Mouse (Mus musculus) limb, embryonic 11.5 days (tissue): ENCODE data around the gene Sema5a. TPM values are rescaled to one million over a fixed set of nuclear protein-coding genes. Genes with fewer than 3 reads are reported as not detected.

Experiments used
- ATAC-seq: fragments of 200-750 bp; cut with Nextera tagmentation; 2 replicates; pipeline ENCODE4 v1.8.0; 2017; ENCODE audit warnings: low read depth; ENCODE audit not compliant: insufficient number of reproducible peaks, low FRiP score, low TSS enrichment
- DNase-seq: peaks from one replicate; pipeline ENCODE4 v3.0.0-alpha.2; 2015; ENCODE audit warnings: low spot score
- H3K27ac ChIP-seq: fragments of 300-500 bp; sonication (generic); replicated peaks from 2 replicates; pipeline ENCODE4 v1.5.1; 2014; ENCODE audit warnings: low read depth, mild to moderate bottlenecking, low read length
- H3K27me3 ChIP-seq: fragments of 300-500 bp; sonication (generic); 2 replicates; pipeline ENCODE4 v1.6.1; 2014; ENCODE audit warnings: mild to moderate bottlenecking, low read length, mixed read lengths; ENCODE audit not compliant: control insufficient read depth, insufficient read depth
- H3K36me3 ChIP-seq: fragments of 300-500 bp; sonication (generic); 2 replicates; pipeline ENCODE4 v1.6.1; 2014; ENCODE audit warnings: mild to moderate bottlenecking, low read length, moderate library complexity, mixed read lengths; ENCODE audit not compliant: control insufficient read depth, insufficient read depth
- H3K4me1 ChIP-seq: fragments of 300-500 bp; sonication (generic); 2 replicates; pipeline ENCODE4 v1.6.1; 2014; ENCODE audit warnings: low read length, mixed read lengths; ENCODE audit not compliant: control insufficient read depth, insufficient read depth
- H3K4me2 ChIP-seq: fragments of 300-500 bp; sonication (generic); 2 replicates; pipeline ENCODE4 v1.6.1; 2014; ENCODE audit warnings: low read depth, mild to moderate bottlenecking, moderate library complexity; ENCODE audit not compliant: severe bottlenecking
- H3K4me3 ChIP-seq: fragments of 300-500 bp; sonication (generic); 2 replicates; pipeline ENCODE4 v1.5.1; 2014; ENCODE audit warnings: low read depth, low read length
- H3K9ac ChIP-seq: fragments of 300-500 bp; sonication (generic); 2 replicates; pipeline ENCODE4 v1.6.1; 2014; ENCODE audit warnings: mild to moderate bottlenecking, low read length
- H3K9me3 ChIP-seq: fragments of 300-500 bp; sonication (generic); 2 replicates; pipeline ENCODE4 v1.6.1; 2016; ENCODE audit warnings: low read length; ENCODE audit not compliant: control insufficient read depth
- WGBS: fragments of 180-500 bp; shearing (Covaris S2); extraction: QIAGEN DNeasy Blood & Tissue Kit; methylation state at CpG from one replicate; pipeline ENCODE4 v1.1.7; 2014; 5-methylcytosine and 5-hydroxymethylcytosine counted together
- polyA plus RNA-seq: library from polyadenylated mRNA; unstranded; fragments of >200 nt; fragmentation: Nextera tagmentation; extraction: Ambion mirVana; gene quantifications from 2 replicates; pipeline ENCODE4 v1.2.1, GENCODE M21; 2014

The Sema5a gene
- polyA plus RNA-seq, 1 experiment from 2014 or later = 21.4 TPM

DNA sequence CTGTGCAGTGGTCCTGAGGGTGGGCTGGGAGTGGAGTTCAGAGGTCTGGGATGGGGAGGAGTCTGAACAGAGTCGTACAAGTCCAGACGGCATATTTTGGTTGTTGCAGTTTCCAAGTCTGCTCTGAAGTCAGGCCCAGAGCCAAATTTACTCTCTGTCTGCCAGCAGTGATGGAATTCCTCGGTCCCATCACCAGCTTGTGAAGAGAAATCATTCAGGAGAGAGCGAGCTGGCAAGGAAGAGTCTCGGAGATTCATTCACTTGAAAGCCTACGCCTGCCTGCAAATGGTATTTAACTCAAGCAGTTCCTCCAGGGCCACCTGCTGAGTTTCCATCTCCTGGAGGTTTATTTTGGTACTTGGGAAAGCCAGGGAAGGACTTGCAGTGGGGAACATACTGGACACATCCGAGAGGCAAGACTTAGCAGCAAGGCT, 13.3 kb downstream of the Sema5a start:
- DNase-seq = no peak
- H3K9me3 ChIP-seq = no peaks in the 10 kb centered on the region
- no peak overlapping the region for H3K27ac ChIP-seq
- no peaks in the 10 kb centered on the region; the same call in 1 of the 2 replicates for H3K36me3 ChIP-seq
- no peak overlapping the region for H3K4me3 ChIP-seq
- H3K4me1 ChIP-seq = peaks cover 12% of the 10 kb centered on the region
- WGBS = 45% methylated on average over 7 of the region's 7 CpGs
- ATAC-seq = no peak
- H3K27me3 ChIP-seq = no peaks in the 10 kb centered on the region
- no peak overlapping the region for H3K4me2 ChIP-seq
- no peak overlapping the region for H3K9ac ChIP-seq

DNA sequence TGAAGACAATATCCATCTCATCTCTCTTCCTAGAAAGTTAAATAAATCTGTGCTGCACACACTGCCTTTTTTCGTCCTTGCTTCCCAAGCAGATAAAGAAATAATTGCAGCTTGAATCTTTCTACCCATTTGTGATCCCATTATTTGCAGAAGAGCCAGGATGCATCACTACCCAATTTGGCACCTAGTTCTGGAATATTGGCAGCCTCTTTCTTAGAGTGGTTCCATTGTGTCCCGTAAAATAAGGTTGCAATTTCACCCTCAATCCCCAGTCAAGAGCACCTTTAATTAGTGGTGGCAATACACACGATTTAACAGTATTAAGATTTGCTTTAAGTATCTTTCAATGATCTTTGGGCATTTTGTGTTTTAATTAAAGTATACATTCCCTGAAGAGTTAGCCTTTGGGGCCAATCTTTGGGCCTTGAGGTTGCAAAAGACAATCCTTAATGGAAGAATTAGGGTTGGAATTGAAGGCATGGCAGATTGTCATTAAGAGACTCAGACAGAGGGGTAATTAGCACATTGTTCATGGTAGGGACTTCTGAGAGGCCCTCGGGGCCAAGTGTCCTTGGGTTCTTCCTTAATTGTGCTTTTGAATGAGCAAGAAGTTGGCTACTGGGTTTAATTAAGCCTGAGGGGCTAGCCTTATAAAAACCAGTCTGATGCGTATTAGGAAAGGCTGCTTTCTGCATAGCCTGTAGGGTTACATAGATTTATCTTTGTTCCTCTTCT, 14.9 kb downstream of the Sema5a start:
- H3K36me3 ChIP-seq = no peaks in the 10 kb centered on the region
- H3K4me1 ChIP-seq = peaks cover 12% of the 10 kb centered on the region
- no peak overlapping the region for H3K4me3 ChIP-seq
- no peak overlapping the region for H3K27ac ChIP-seq
- no peak overlapping the region for H3K4me2 ChIP-seq
- H3K9ac ChIP-seq = no peak overlapping the region
- WGBS = 55% methylated on average over 5 of the region's 5 CpGs
- ATAC-seq = no peak
- H3K9me3 ChIP-seq = no peaks in the 10 kb centered on the region
- DNase-seq = no peak
- H3K27me3 ChIP-seq = no peaks in the 10 kb centered on the region

DNA sequence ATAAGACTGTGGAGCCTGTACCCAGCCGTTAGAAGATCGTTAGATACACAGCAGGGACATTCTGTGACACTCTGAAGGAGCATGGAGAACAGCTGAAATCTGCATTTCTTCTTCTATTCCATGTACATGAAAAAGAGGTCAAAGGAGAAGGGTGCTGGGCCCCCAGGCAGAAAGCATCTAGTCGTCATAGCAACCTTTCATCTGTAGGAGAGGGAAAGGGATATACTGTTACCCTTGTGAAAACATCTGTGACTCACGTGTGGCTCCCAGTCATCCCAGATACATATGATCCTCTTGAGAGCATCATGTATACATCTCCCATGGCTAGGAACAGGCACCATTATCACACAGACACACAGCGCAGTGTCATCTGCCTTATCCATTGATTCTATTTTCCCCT, 16.3 kb downstream of the Sema5a start:
- H3K4me2 ChIP-seq = no peak overlapping the region
- DNase-seq (no peak), ATAC-seq (peak; percentile 75)
- no peaks in the 10 kb centered on the region for H3K9me3 ChIP-seq
- no peaks in the 10 kb centered on the region for H3K36me3 ChIP-seq
- H3K9ac ChIP-seq = no peak overlapping the region
- peaks cover 12% of the 10 kb centered on the region for H3K4me1 ChIP-seq
- no peak overlapping the region for H3K4me3 ChIP-seq
- no peak overlapping the region for H3K27ac ChIP-seq
- 34% methylated on average over 5 of the region's 5 CpGs for WGBS
- H3K27me3 ChIP-seq = no peaks in the 10 kb centered on the region

DNA sequence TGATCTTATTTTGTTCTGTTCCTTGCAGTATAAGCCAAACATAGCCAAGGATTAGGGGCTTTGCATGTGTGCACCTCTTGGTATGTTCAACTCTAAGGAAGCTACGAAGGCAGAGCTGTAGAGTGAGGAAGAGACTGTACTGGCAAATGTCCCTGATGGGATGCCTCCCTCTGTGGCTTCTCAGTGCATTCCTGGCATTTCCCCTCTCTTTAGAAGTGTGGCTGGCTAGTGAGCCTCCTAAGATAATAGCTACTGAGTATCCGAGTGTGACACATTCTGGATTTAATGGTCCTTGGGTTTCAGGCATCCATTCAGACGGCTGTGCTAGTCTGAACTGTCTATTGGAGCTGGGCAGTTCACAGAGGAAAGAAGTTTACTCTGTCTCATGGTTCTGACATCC, 19.0 kb downstream of the Sema5a start:
- Histone ChIP-seq H3K4me2 (no peak overlapping the region), H3K36me3 (no peaks in the 10 kb centered on the region), H3K9ac (no peak overlapping the region), H3K4me1 (peaks cover 10% of the 10 kb centered on the region), H3K4me3 (no peak overlapping the region), H3K27ac (no peak overlapping the region), H3K27me3 (no peaks in the 10 kb centered on the region), H3K9me3 (no peaks in the 10 kb centered on the region)
- DNase-seq (no peak), ATAC-seq (no peak)
- 68% methylated on average over 3 of the region's 3 CpGs for WGBS

DNA sequence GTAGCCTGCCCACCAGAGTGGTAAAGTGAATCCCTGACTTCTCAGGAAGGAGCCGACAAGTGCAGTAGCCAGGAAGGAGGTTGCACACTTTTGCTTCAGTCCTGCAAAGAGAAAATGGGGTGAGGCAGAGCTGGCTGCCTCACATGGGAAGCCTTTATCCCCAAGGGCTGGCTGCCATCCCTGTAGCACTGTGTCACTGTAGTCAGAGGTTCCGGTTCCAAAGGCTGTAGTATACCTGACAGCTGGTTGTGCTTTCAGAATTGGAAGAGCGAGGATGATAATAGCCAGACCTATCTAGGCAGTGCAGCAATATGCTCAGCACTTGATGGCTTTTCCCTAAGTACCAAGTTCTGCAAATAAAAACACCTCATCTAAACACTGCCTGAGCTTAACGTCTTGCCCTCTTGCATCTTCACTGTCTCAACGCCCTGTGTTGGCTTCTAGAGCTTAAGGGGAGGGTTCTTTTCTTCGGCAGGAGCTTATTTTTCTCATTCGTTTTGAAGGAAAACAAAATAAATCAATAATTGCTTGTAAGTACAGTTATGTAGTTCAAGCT, 20.3 kb downstream of the Sema5a start:
- WGBS = 84% methylated on average over 7 of the region's 7 CpGs
- Histone ChIP-seq H3K27me3 (no peaks in the 10 kb centered on the region), H3K9me3 (no peaks in the 10 kb centered on the region), H3K4me1 (peaks cover 9% of the 10 kb centered on the region), H3K4me3 (no peak overlapping the region), H3K27ac (no peak overlapping the region), H3K36me3 (no peaks in the 10 kb centered on the region), H3K4me2 (no peak overlapping the region), H3K9ac (no peak overlapping the region)
- DNase-seq (no peak), ATAC-seq (no peak)

DNA sequence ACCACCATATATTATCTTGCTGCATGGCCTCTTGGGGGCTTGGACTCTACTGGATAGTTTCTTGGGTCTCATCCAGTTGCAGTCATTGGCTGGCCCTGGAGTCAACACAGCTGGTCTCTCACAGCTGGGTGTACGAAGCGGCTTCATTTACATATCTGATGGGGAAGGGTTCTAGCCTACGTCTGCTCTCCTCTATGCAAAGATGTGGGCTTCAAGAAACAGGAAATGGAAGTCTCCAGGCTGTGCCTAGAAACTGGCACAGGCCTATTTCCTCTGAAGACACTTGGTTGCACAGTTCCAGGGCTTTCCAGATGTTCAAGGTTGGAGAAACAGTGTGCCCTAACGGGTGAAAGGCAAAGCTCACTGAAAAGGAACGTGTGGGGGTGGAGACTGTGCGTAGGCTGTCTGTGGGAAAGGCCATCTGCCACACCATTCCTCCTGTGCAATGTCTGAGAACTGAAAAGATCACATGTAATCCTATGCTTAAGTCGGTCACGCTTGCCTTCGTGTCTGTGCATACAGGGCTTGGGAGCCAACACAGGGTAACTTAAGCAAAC, 20.8 kb downstream of the Sema5a start:
- no peaks in the 10 kb centered on the region for H3K27me3 ChIP-seq
- ATAC-seq (no peak), DNase-seq (no peak)
- H3K4me2 ChIP-seq = no peak overlapping the region
- no peaks in the 10 kb centered on the region for H3K9me3 ChIP-seq
- no peaks in the 10 kb centered on the region for H3K36me3 ChIP-seq
- peaks cover 10% of the 10 kb centered on the region; the same call in 1 of the 2 replicates for H3K4me1 ChIP-seq
- H3K4me3 ChIP-seq = no peak overlapping the region
- no peak overlapping the region for H3K9ac ChIP-seq
- WGBS = 78% methylated on average over 9 of the region's 9 CpGs
- H3K27ac ChIP-seq = no peak overlapping the region

DNA sequence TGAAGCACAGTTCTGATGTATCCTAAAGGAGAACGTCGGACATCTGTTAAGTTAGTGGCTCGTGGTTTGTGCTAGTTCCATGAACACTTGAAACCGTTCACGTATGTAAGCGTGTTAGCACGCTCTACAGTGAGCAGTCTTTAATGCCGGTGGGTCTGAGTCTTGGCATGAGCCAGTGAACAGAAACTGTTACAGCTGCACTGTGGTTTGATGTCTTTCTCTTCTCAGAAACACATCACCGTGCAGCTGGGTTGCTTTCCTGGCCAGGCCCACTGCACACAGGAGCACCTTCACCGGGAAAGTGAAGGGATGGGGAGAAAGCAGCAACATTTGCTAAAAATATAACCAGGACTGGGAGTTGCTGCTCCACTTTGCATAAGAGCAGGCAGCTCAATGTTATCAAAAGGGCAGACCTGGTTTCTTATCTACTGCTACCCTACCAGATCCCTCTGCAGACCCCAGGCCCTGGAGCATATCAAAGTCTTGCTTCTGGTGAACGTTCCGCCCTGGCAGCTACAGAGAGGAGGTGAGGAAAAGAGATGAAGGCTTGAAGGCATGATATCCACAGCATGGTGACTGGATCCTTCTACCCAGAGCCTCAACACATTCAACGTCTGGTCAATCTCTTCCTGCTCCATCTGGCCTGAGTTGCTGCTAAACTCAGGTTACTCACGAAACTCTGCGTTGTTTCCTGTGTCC, 21.7 kb downstream of the Sema5a start:
- Histone ChIP-seq H3K4me2 (no peak overlapping the region), H3K27ac (no peak overlapping the region), H3K27me3 (no peaks in the 10 kb centered on the region), H3K36me3 (no peaks in the 10 kb centered on the region), H3K9me3 (no peaks in the 10 kb centered on the region), H3K4me1 (peaks cover 4% of the 10 kb centered on the region; the same call in 1 of the 2 replicates), H3K9ac (no peak overlapping the region), H3K4me3 (no peak overlapping the region)
- ATAC-seq (no peak), DNase-seq (no peak)
- 76% methylated on average over 15 of the region's 15 CpGs for WGBS

DNA sequence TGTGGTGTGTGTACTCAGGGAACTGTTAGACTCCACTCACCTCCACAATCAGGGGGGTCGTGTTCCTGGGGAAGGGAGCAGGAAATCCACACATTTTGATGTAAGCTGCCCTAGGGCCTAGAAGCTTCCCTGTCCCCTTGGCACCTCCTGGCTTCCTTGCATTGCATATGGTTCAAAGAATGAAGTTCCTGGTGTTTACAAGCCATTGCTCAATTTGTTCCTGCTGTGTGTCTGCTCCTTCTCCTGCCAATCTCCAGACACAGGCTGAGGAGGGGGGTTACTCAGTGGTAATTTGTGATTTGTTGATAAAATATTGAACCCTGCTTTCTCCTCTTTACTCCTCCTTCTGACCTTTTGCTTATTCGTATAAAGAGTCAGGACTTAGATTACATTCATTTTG, 25.5 kb downstream of the Sema5a start:
- no peak overlapping the region for H3K9ac ChIP-seq
- WGBS = 48% methylated on average over 2 of the region's 2 CpGs
- no peaks in the 10 kb centered on the region for H3K9me3 ChIP-seq
- no peaks in the 10 kb centered on the region for H3K27me3 ChIP-seq
- ATAC-seq (no peak), DNase-seq (no peak)
- no peak overlapping the region for H3K27ac ChIP-seq
- 0 out of 2 replicates have a peak, but pooled peaks cover 4% of the 10 kb centered on the region for H3K4me1 ChIP-seq
- no peak overlapping the region for H3K4me3 ChIP-seq
- H3K4me2 ChIP-seq = no peak overlapping the region
- no peaks in the 10 kb centered on the region for H3K36me3 ChIP-seq
